Mouse (Mus musculus): Measurements from ENCODE around the gene Tssc4.

DNA sequence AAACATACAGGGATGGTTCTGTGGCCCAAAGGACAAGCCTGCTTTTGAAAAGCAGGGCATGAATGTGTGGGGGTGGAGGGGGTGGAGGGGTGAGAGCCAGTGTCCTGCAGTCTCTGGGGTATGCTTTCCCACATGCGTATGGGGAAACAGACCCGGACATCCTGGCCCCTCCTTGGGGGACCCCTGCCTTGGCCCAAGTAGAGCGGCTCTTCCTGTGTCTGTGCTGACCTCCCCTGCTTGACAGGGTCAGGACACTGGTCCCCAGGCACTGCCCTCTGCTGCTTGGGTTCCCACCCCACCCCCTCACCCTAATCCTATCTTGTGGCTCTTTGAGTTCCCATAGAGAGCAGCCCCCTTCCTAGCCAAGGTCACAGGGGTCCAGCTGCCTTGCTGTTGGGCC lies 40.6 kb downstream of the Tssc4 start:
- TF ChIP-seq CTCF (IDR thresholded peaks at IDR 0.05; ENCODE audit: low read depth) (no peak), EP300 (IDR thresholded peaks at IDR 0.05; ENCODE audit: low read depth) (no peak)
